Mouse (Mus musculus) E14TG2a.4 (cell line): ENCODE measurements around the gene Dync1li1.

Experiments
- H3K27me3 ChIP-seq: 2 replicates; pipeline ENCODE4 v1.6.1; 2014; ENCODE audit warnings: low read length, control low read depth; ENCODE audit not compliant: insufficient read depth
- H3K36me3 ChIP-seq: 2 replicates; pipeline ENCODE4 v1.6.1; 2014; ENCODE audit warnings: low read length, control low read depth; ENCODE audit not compliant: insufficient read depth
- H3K4me1 ChIP-seq: replicated peaks from 2 replicates; pipeline ENCODE4 v1.6.1; 2014; ENCODE audit warnings: low read depth, low read length, control low read depth
- H3K4me3 ChIP-seq: replicated peaks from 2 replicates; pipeline ENCODE4 v1.5.1; 2014; ENCODE audit warnings: mild to moderate bottlenecking, low read length
- H3K9me3 ChIP-seq: 2 replicates; pipeline ENCODE4 v1.6.1; 2014; ENCODE audit warnings: low read length, control low read depth
- CTCF ChIP-seq: conservative IDR thresholded peaks from 2 replicates; pipeline ENCODE4 v1.5.1; 2014; ENCODE audit warnings: low read length
- NANOG ChIP-seq: IDR thresholded peaks from 2 replicates; pipeline ENCODE4 v1.6.1; 2014; ENCODE audit warnings: borderline replicate concordance, low read length, mixed read lengths
- POU5F1 ChIP-seq: IDR thresholded peaks from 2 replicates; pipeline ENCODE4 v1.6.1; 2014; ENCODE audit warnings: low read length, borderline replicate concordance

Gene Dync1li1

DNA sequence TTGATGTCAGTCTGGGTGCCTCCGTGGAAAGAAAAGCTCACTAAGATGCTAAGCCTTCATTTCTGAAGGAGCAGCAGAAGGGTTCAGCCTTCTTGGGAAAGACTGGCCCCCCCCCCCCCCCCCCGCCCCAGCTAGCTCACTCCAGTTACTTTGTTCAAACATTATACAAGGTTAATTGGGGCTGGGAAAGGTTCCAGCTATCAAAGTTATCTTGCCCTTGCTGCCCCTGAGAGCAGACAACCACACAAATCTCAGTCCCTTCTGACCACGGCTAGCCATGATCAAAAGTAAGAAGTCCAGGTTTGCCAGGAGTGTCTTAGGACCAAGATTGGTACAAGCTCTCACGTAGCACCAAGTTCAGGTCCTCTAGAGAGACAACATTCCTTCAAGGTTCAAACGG lies 19.6 kb upstream of the Dync1li1 start:
- no peak for TF ChIP-seq NANOG
- no peak for TF ChIP-seq POU5F1
- TF ChIP-seq CTCF: no peak
- H3K4me1 ChIP-seq: peaks cover 59% of the 10 kb centered on the region
- no peaks in the 10 kb centered on the region for H3K27me3 ChIP-seq
- H3K4me3 ChIP-seq: no peak overlapping the region
- H3K36me3 ChIP-seq: no peaks in the 10 kb centered on the region
- no peaks in the 10 kb centered on the region for H3K9me3 ChIP-seq

- H3K36me3 ChIP-seq: no peaks in the 10 kb centered on the region
- TF ChIP-seq CTCF (no peak), NANOG (no peak), POU5F1 (no peak)
- H3K4me1 ChIP-seq: peaks cover 46% of the 10 kb centered on the region
- H3K27me3 ChIP-seq: no peaks in the 10 kb centered on the region
- no peak overlapping the region for H3K4me3 ChIP-seq
- H3K9me3 ChIP-seq: no peaks in the 10 kb centered on the region
These were observed 16.6 kb upstream of the Dync1li1 start for GRCm38 (mm10) chr9:114671946-114672345.

DNA sequence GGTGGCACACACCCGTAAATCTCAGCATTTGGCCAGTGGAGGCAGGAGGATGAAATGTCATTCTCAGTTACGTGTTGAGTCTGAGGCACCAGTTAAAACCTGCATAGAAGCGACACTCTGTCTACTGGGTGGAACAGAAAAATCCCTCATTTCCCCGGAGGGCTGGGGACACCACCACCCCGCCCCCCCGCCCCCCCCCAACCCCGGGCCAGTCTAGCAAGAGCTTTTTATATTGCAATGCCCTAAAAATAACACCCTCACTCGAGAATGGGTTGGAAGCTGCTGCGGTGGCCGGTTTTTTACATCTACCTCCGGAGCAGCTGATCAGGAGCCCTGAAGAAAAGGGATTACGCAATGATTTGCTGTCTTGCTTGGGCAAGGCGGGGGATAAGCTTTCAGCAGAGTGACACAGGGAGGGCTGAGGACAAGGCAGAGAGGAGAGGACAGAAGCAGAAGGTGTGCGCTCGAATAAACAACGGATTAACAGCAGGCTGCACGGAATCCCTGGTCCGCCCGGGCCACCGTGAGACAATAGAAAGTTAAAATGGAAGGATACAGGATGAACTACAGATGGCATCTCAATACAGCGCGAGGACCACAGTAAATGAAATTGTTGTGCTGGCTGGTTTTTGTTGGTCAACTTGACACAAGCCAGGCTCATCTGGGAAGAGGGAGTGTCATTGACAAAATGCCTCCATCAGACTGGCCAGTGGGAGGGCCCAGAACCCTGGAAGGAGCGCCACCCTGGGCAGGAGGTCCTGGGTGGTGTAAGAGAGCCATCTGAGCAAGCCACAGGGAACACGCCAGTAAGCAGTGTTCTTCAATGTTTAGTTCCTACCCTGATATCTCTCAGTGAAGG lies 15.7 kb upstream of the Dync1li1 start:
- TF ChIP-seq POU5F1: no peak
- no peak for TF ChIP-seq NANOG
- TF ChIP-seq CTCF: no peak
- H3K27me3 ChIP-seq: no peaks in the 10 kb centered on the region
- H3K36me3 ChIP-seq: no peaks in the 10 kb centered on the region
- peaks cover 36% of the 10 kb centered on the region for H3K4me1 ChIP-seq
- H3K4me3 ChIP-seq: peak overlapping the region; percentile 50; the same call in 1 of the 2 replicates
- no peaks in the 10 kb centered on the region for H3K9me3 ChIP-seq

GRCm38 (mm10) chr9:114673626-114674025 lies 15.0 kb upstream of the Dync1li1 start:
- H3K9me3 ChIP-seq: no peaks in the 10 kb centered on the region
- no peaks in the 10 kb centered on the region for H3K36me3 ChIP-seq
- TF ChIP-seq POU5F1 (no peak), NANOG (no peak)
- peaks cover 33% of the 10 kb centered on the region for H3K4me1 ChIP-seq
- H3K4me3 ChIP-seq: no peak overlapping the region
- no peaks in the 10 kb centered on the region for H3K27me3 ChIP-seq

DNA sequence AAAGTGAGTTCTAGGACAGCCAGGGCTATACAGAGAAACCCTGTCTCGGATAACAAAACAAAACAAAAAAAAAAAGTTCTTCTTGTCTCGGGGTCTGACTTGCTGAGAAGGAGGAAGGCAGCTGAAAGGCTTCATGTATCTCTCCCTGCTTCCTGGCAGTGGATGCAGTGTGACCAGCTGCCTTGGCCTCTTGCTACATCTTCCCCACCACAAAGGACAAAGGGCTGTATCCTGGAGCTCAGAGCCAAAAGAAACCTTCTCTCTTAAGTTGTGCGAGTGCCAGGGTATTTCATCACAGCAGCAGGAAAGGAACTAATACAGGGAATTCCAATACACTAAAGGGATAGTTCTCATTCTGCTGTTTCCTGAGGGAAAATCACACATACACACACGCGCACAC lies 10.0 kb upstream of the Dync1li1 start:
- no peak overlapping the region for H3K4me3 ChIP-seq
- H3K27me3 ChIP-seq: no peaks in the 10 kb centered on the region
- TF ChIP-seq NANOG: no peak
- no peak for TF ChIP-seq POU5F1
- no peak for TF ChIP-seq CTCF
- H3K4me1 ChIP-seq: peaks cover 11% of the 10 kb centered on the region
- H3K36me3 ChIP-seq: no peaks in the 10 kb centered on the region
- H3K9me3 ChIP-seq: no peaks in the 10 kb centered on the region

DNA sequence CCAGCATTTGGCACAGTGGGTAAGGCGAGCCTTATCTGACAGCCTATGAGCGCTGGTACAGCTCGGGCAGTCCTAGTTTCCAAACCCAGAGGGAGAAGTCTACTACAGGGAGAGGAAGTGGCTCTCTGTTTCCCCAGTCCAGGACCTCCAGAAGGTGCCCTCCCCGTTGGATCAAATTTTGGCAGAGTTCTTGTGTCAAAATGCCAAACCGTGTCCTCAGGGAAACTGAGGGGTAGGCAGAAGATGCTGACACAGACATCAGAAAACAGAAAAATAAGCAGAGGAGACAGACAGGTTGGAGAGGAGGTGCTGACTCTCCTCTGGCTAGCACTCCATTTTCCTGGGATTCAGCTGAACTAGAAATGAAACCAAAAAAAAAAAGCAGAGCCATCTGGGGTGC lies 8.6 kb upstream of the Dync1li1 start:
- H3K4me1 ChIP-seq: peaks cover 3% of the 10 kb centered on the region
- peaks cover 4% of the 10 kb centered on the region; the same call in 1 of the 2 replicates for H3K9me3 ChIP-seq
- no peak overlapping the region for H3K4me3 ChIP-seq
- no peaks in the 10 kb centered on the region for H3K36me3 ChIP-seq
- H3K27me3 ChIP-seq: no peaks in the 10 kb centered on the region
- TF ChIP-seq NANOG (no peak), POU5F1 (no peak), CTCF (no peak)

- Histone ChIP-seq H3K4me1 (no peaks in the 10 kb centered on the region), H3K36me3 (no peaks in the 10 kb centered on the region), H3K27me3 (no peaks in the 10 kb centered on the region), H3K9me3 (peaks cover 4% of the 10 kb centered on the region; the same call in 1 of the 2 replicates), H3K4me3 (no peak overlapping the region)
- TF ChIP-seq NANOG (no peak), POU5F1 (no peak), CTCF (no peak)
These were observed 8.1 kb upstream of the Dync1li1 start for GRCm38 (mm10) chr9:114680531-114680930.

DNA sequence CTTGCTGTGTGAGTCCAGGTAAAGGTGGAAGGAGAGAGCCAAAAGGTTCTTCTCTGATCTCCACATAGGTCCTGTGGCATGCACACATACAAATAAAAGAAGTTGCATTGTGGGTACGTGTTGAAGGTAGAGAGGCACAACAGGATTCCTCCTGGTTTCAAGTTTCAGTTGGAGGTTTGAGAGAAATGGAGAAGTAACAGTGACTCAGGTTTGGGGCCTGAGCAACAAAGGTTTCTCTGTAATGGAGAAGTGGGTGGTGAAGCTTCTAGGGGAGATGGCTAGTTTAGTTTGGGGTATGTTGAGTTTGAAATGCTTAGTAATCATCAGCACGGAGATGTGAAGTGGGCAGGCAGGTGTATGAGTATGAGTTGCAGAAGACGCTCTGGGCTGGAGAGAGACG lies 6.4 kb upstream of the Dync1li1 start:
- H3K4me1 ChIP-seq: peaks cover 2% of the 10 kb centered on the region
- no peak overlapping the region for H3K4me3 ChIP-seq
- no peaks in the 10 kb centered on the region for H3K27me3 ChIP-seq
- H3K9me3 ChIP-seq: peaks cover 4% of the 10 kb centered on the region; the same call in 1 of the 2 replicates
- H3K36me3 ChIP-seq: no peaks in the 10 kb centered on the region
- no peak for TF ChIP-seq CTCF
- TF ChIP-seq POU5F1: no peak
- TF ChIP-seq NANOG: no peak
